Mouse (Mus musculus) monocyte, adult 5-6 weeks (primary cell): ENCODE measurements around the gene Hoxd9. TPM values are rescaled to one million over a fixed set of nuclear protein-coding genes. Genes with fewer than 3 reads are reported as not detected.

Experiments used
- ATAC-seq: fragments of 153-309, 156-312 bp; replicated peaks from 2 replicates; pipeline ENCODE4 v1.8.0; 2017; ENCODE audit warnings: mild to moderate bottlenecking; ENCODE audit not compliant: low TSS enrichment, insufficient number of reproducible peaks, severe bottlenecking, poor library complexity, low FRiP score
- total RNA-seq: library from RNA; stranded (forward); fragments of 200-1000, 200-491, 200-594 nt; gene quantifications from 3 replicates; pipeline ENCODE4 v1.2.3, GENCODE M21; 2017

Hoxd9 gene
- total RNA-seq, 1 experiment from 2014 or later, result not detected

GRCm38 (mm10) chr2:74692808-74693431, 4.6 kb upstream of the Hoxd9 start:
- peak; percentile 38; the same call in 1 of the 2 replicates for ATAC-seq

GRCm38 (mm10) chr2:74693432-74693827, 4.1 kb upstream of the Hoxd9 start:
- no peak for ATAC-seq

GRCm38 (mm10) chr2:74694066-74694465, 3.5 kb upstream of the Hoxd9 start:
- no peak for ATAC-seq

GRCm38 (mm10) chr2:74695383-74695782, 2.1 kb upstream of the Hoxd9 start:
- ATAC-seq, result no peak

GRCm38 (mm10) chr2:74695813-74696430, 1.6 kb upstream of the Hoxd9 start:
- ATAC-seq, result no peak

- ATAC-seq, result no peak
Measured at GRCm38 (mm10) chr2:74696442-74697335, 838 bp upstream of the Hoxd9 start.

GRCm38 (mm10) chr2:74698201-74699052, 900 bp downstream of the Hoxd9 start:
- no peak for ATAC-seq

- ATAC-seq, result no peak
Measured at GRCm38 (mm10) chr2:74699053-74699430, 1.5 kb downstream of the Hoxd9 start.

- no peak for ATAC-seq
Measured at GRCm38 (mm10) chr2:74699664-74700545, 2.4 kb downstream of the Hoxd9 start.

- ATAC-seq, result no peak; the same call in 1 of the 2 replicates
Measured at GRCm38 (mm10) chr2:74700546-74701112, 3.1 kb downstream of the Hoxd9 start.

GRCm38 (mm10) chr2:74701949-74702819, 4.7 kb downstream of the Hoxd9 start:
- no peak for ATAC-seq

- ATAC-seq, result no peak
Measured at GRCm38 (mm10) chr2:74702820-74703219, 5.3 kb downstream of the Hoxd9 start.

- no peak for ATAC-seq
Measured at GRCm38 (mm10) chr2:74703317-74703716, 5.8 kb downstream of the Hoxd9 start.

- ATAC-seq, result no peak
Measured at GRCm38 (mm10) chr2:74703720-74704392, 6.3 kb downstream of the Hoxd9 start.

- ATAC-seq, result no peak
Measured at GRCm38 (mm10) chr2:74704393-74704998, 7.0 kb downstream of the Hoxd9 start, which contains the start of gene Hoxd8. Hoxd8 (plus strand) TSS chr2:74704615.

- no peak for ATAC-seq
Measured at GRCm38 (mm10) chr2:74704999-74705466, 7.5 kb downstream of the Hoxd9 start.
